In the genomic region with DNA sequence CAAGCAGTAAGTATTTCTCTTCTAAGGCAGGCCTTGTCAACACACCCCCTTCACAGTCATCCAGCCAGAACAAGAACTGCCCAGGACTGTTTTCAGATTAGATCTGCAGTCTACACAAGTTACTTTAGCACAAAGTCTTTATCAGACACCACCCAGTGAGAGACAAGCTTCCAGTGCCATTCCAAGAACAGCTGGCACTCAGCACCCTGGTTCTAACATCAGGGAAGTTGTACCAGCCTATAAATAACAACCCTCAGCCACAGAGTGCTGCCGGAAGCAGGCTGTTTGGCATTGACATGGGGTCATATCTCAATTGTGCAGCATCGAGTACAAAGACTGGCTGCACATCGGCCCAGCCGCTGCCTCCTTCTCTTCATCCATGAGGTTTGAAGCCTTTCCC, we compare ENCODE assay signal across 8 mouse cellular contexts. TPM values are rescaled to one million over a fixed set of nuclear protein-coding genes. Genes with fewer than 3 reads are reported as not detected.
DNase-seq lines count a peak whose midpoint lies in the region; ATAC-seq lines count a peak whose summit lies in the region.

No protein-coding gene starts in this region.

- 12% methylated on average over 4 of the region's 4 CpGs for WGBS in midbrain, embryonic 12.5 days

- H3K27me3 ChIP-seq in megakaryocyte, embryonic 14.5 days (replicated peaks): no peaks in the 10 kb centered on the region
- H3K27me3 ChIP-seq in midbrain, embryonic 12.5 days: peaks cover 12% of the 10 kb centered on the region

- no peak for ATAC-seq in megakaryocyte, adult 5-6 weeks (ENCODE audit: poor library complexity, severe bottlenecking)
- ATAC-seq in granulocyte monocyte progenitor cell, adult 5-6 weeks (replicated peaks; ENCODE audit: poor library complexity, severe bottlenecking): peak; percentile 17
- ATAC-seq in midbrain, embryonic 12.5 days (ENCODE audit: low FRiP score, low read depth): no peak

- DNase-seq in kidney, postnatal 10 days: peak; percentile 21
- DNase-seq in left cerebral cortex, postnatal 36 days (ENCODE audit: low spot score in 2 of 2): no peak
- DNase-seq in cerebellum, adult 11 months: no peak
- no peak for DNase-seq in retina, postnatal 1 day

- 0 out of 2 replicates have a peak overlapping the region, but pooled peaks have one; percentile 15 for H3K4me2 ChIP-seq in midbrain, embryonic 12.5 days (replicated peaks)

- H3K9ac ChIP-seq in midbrain, embryonic 12.5 days (replicated peaks): no peak overlapping the region

- H3K27ac ChIP-seq in midbrain, embryonic 12.5 days (replicated peaks): no peak overlapping the region

- H3K4me1 ChIP-seq in megakaryocyte, embryonic 14.5 days: peaks cover 98% of the 10 kb centered on the region
- peaks cover 27% of the 10 kb centered on the region for H3K4me1 ChIP-seq in midbrain, embryonic 12.5 days

- H3K4me3 ChIP-seq in megakaryocyte, embryonic 14.5 days (replicated peaks): peak overlapping the region; percentile 93
- H3K4me3 ChIP-seq in midbrain, embryonic 12.5 days: no peak overlapping the region

- intact Hi-C loops in left cerebral cortex, postnatal 36 days (cut with DNase I): no loop called here

- H3K36me3 ChIP-seq in megakaryocyte, embryonic 14.5 days (replicated peaks; ENCODE audit: low read length): peaks cover 72% of the 10 kb centered on the region
- H3K36me3 ChIP-seq in midbrain, embryonic 12.5 days: no peaks in the 10 kb centered on the region

- H3K9me3 ChIP-seq in megakaryocyte, embryonic 14.5 days: no peaks in the 10 kb centered on the region
- no peaks in the 10 kb centered on the region for H3K9me3 ChIP-seq in midbrain, embryonic 12.5 days

RNA-seq across cellular contexts. Expression of gene Ripor2, which starts 21.0 kb away (rescaled TPM):
- polyA plus RNA-seq in megakaryocyte, embryonic 14.5 days (2012; ENCODE audit: insufficient read depth, low replicate concordance): 8.1 and 12.6 TPM in 2 replicates
- 87.3 and 93.1 TPM in 2 replicates for total RNA-seq in megakaryocyte, adult 5-6 weeks (2015)
- 65.3 and 80.5 TPM in 2 replicates for total RNA-seq in megakaryocyte, adult 5-6 weeks (2017)
- total RNA-seq in granulocyte monocyte progenitor cell, adult 5-6 weeks (2014; fragmentation: Nextera tagmentation): 41.1 and 65.7 TPM in 2 replicates
- total RNA-seq in granulocyte monocyte progenitor cell, adult 5-6 weeks (2017): 27.8 and 33.5 TPM in 2 replicates
- polyA plus RNA-seq in midbrain, embryonic 12.5 days (2016; fragmentation: Nextera tagmentation; extraction: Ambion mirVana): 19.8 and 21.9 TPM in 2 replicates
- 10 to 100 TPM; 53.0 to 67.2 TPM for total RNA-seq in left cerebral cortex, postnatal 36 days (2021)
